Mouse (Mus musculus) stomach, embryonic 16.5 days (tissue): ENCODE data around the gene Shld2. TPM values are rescaled to one million over a fixed set of nuclear protein-coding genes. Genes with fewer than 3 reads are reported as not detected.

Source experiments
- ATAC-seq: fragments of 200-750 bp; cut with Nextera tagmentation; 2 replicates; pipeline ENCODE4 v1.8.0; 2017; ENCODE audit warnings: moderate number of reproducible peaks, moderate TSS enrichment; ENCODE audit not compliant: insufficient read depth, low FRiP score
- H3K27ac ChIP-seq: fragments of 300-500 bp; sonication (generic); 2 replicates; pipeline ENCODE4 v1.5.1; 2014; ENCODE audit warnings: low read length
- H3K27me3 ChIP-seq: fragments of 300-500 bp; sonication (generic); 2 replicates; pipeline ENCODE4 v1.6.1; 2014; ENCODE audit warnings: low read length, control low read depth, mixed read lengths; ENCODE audit not compliant: control insufficient read depth, insufficient read depth
- H3K36me3 ChIP-seq: fragments of 300-500 bp; sonication (generic); 2 replicates; pipeline ENCODE4 v1.6.1; 2014; ENCODE audit warnings: low read length; ENCODE audit not compliant: control insufficient read depth, insufficient read depth
- H3K4me1 ChIP-seq: fragments of 300-500 bp; sonication (generic); 2 replicates; pipeline ENCODE4 v1.6.1; 2014; ENCODE audit warnings: low read length, control low read depth, mixed read lengths; ENCODE audit not compliant: control insufficient read depth, insufficient read depth
- H3K4me2 ChIP-seq: fragments of 300-500 bp; sonication (generic); 2 replicates; pipeline ENCODE4 v1.6.1; 2014; ENCODE audit warnings: low read depth, low read length, mixed read lengths
- H3K4me3 ChIP-seq: fragments of 300-500 bp; sonication (generic); replicated peaks from 2 replicates; pipeline ENCODE4 v1.5.1; 2014; ENCODE audit warnings: mild to moderate bottlenecking, low read length
- H3K9ac ChIP-seq: fragments of 300-500 bp; sonication (generic); 2 replicates; pipeline ENCODE4 v1.6.1; 2014; ENCODE audit warnings: low read length
- H3K9me3 ChIP-seq: fragments of 300-500 bp; sonication (generic); replicated peaks from 2 replicates; pipeline ENCODE4 v1.6.1; 2016; ENCODE audit warnings: low read length, control low read depth; ENCODE audit not compliant: control insufficient read depth
- WGBS: fragments of 180-500 bp; shearing (Covaris S2); extraction: QIAGEN DNeasy Blood & Tissue Kit; methylation state at CpG from one replicate; pipeline ENCODE4 v1.1.7; 2014; 5-methylcytosine and 5-hydroxymethylcytosine counted together
- polyA plus RNA-seq: library from polyadenylated mRNA; unstranded; fragments of >200 nt; fragmentation: Nextera tagmentation; extraction: Ambion mirVana; gene quantifications from 2 replicates; pipeline ENCODE4 v1.2.1, GENCODE M21; 2015

The Shld2 gene
- polyA plus RNA-seq, 1 experiment from 2014 or later, result 6.1 TPM

GRCm38 (mm10) chr14:34225986-34226385 is 84.3 kb downstream of the Shld2 start:
- H3K4me1 ChIP-seq, result no peaks in the 10 kb centered on the region
- H3K27me3 ChIP-seq, result no peaks in the 10 kb centered on the region
- H3K4me3 ChIP-seq, result no peak overlapping the region
- no peak for ATAC-seq
- H3K36me3 ChIP-seq, result no peaks in the 10 kb centered on the region
- H3K27ac ChIP-seq, result no peak overlapping the region
- no peak overlapping the region for H3K9ac ChIP-seq
- WGBS, result 77% methylated on average over 9 of the region's 9 CpGs
- H3K9me3 ChIP-seq, result no peaks in the 10 kb centered on the region
- no peak overlapping the region for H3K4me2 ChIP-seq

- WGBS, result 57% methylated on average over 5 of the region's 5 CpGs
- H3K4me1 ChIP-seq, result peaks cover 6% of the 10 kb centered on the region; the same call in 1 of the 2 replicates
- H3K9ac ChIP-seq, result no peak overlapping the region
- ATAC-seq, result peak; percentile 66; the same call in 1 of the 2 replicates
- no peak overlapping the region for H3K27ac ChIP-seq
- no peak overlapping the region for H3K4me2 ChIP-seq
- peaks cover 20% of the 10 kb centered on the region for H3K27me3 ChIP-seq
- H3K9me3 ChIP-seq, result no peaks in the 10 kb centered on the region
- no peak overlapping the region for H3K4me3 ChIP-seq
- no peaks in the 10 kb centered on the region for H3K36me3 ChIP-seq
Observed at GRCm38 (mm10) chr14:34223362-34223898, 86.9 kb downstream of the Shld2 start.

- Histone ChIP-seq H3K36me3 (no peaks in the 10 kb centered on the region), H3K27me3 (peaks cover 20% of the 10 kb centered on the region), H3K4me1 (peaks cover 6% of the 10 kb centered on the region; the same call in 1 of the 2 replicates), H3K4me2 (no peak overlapping the region), H3K9me3 (no peaks in the 10 kb centered on the region), H3K9ac (no peak overlapping the region), H3K4me3 (no peak overlapping the region), H3K27ac (no peak overlapping the region)
- ATAC-seq, result no peak
- WGBS, result 66% methylated on average over 5 of the region's 5 CpGs
Observed at GRCm38 (mm10) chr14:34221416-34222077, 88.7 kb downstream of the Shld2 start.

- Histone ChIP-seq H3K27ac (no peak overlapping the region), H3K27me3 (peaks cover 20% of the 10 kb centered on the region), H3K9me3 (no peaks in the 10 kb centered on the region), H3K36me3 (no peaks in the 10 kb centered on the region), H3K4me3 (peak overlapping the region; percentile 32; the same call in 1 of the 2 replicates), H3K4me2 (no peak overlapping the region), H3K9ac (no peak overlapping the region), H3K4me1 (peaks cover 6% of the 10 kb centered on the region; the same call in 1 of the 2 replicates)
- ATAC-seq, result no peak
- WGBS, result 73% methylated on average over 5 of the region's 5 CpGs
Observed at GRCm38 (mm10) chr14:34220426-34220825, 89.9 kb downstream of the Shld2 start.

GRCm38 (mm10) chr14:34219786-34220198 is 90.5 kb downstream of the Shld2 start:
- WGBS, result 2% methylated on average over 29 of the region's 29 CpGs
- H3K4me2 ChIP-seq, result peak overlapping the region; percentile 52
- peaks cover 6% of the 10 kb centered on the region; the same call in 1 of the 2 replicates for H3K4me1 ChIP-seq
- H3K27ac ChIP-seq, result no peak overlapping the region
- peak overlapping the region; percentile 32 for H3K4me3 ChIP-seq
- peak; percentile 22; the same call in 1 of the 2 replicates for ATAC-seq
- peak overlapping the region; percentile 43; the same call in 1 of the 2 replicates for H3K9ac ChIP-seq
- H3K27me3 ChIP-seq, result peaks cover 20% of the 10 kb centered on the region
- H3K9me3 ChIP-seq, result no peaks in the 10 kb centered on the region
- no peaks in the 10 kb centered on the region for H3K36me3 ChIP-seq

GRCm38 (mm10) chr14:34219295-34219694 is 91.0 kb downstream of the Shld2 start, which contains the start of gene Syt15:
Gene Syt15, plus strand, starts transcription at chr14:34219595.
- Histone ChIP-seq H3K9ac (peak within 1 kb of the TSS; percentile 43; the same call in 1 of the 2 replicates), H3K4me2 (peak within 1 kb of the TSS; percentile 52), H3K9me3 (no peaks in the 10 kb centered on the region), H3K27me3 (peaks cover 20% of the 10 kb centered on the region), H3K4me1 (peaks cover 6% of the 10 kb centered on the region; the same call in 1 of the 2 replicates), H3K36me3 (no peaks in the 10 kb centered on the region), H3K4me3 (peak within 1 kb of the TSS; percentile 32), H3K27ac (no peak within 1 kb of the TSS)
- WGBS, result 55% methylated on average over 6 of the region's 6 CpGs
- ATAC-seq, result no peak

- no peak overlapping the region for H3K4me3 ChIP-seq
- H3K27me3 ChIP-seq, result peaks cover 19% of the 10 kb centered on the region
- 60% methylated on average over 6 of the region's 6 CpGs for WGBS
- H3K4me1 ChIP-seq, result peaks cover 6% of the 10 kb centered on the region; the same call in 1 of the 2 replicates
- no peak overlapping the region for H3K9ac ChIP-seq
- H3K4me2 ChIP-seq, result no peak overlapping the region
- H3K36me3 ChIP-seq, result no peaks in the 10 kb centered on the region
- 0 out of 2 replicates have a peak, but pooled peaks have one; percentile 75 for ATAC-seq
- no peak overlapping the region for H3K27ac ChIP-seq
- H3K9me3 ChIP-seq, result no peaks in the 10 kb centered on the region
Observed at GRCm38 (mm10) chr14:34215451-34216127, 94.7 kb downstream of the Shld2 start.

GRCm38 (mm10) chr14:34209942-34210341 is 100.4 kb downstream of the Shld2 start:
- H3K9ac ChIP-seq, result no peak overlapping the region
- H3K36me3 ChIP-seq, result no peaks in the 10 kb centered on the region
- no peak overlapping the region for H3K4me3 ChIP-seq
- WGBS, result 88% methylated on average over 4 of the region's 4 CpGs
- H3K4me2 ChIP-seq, result no peak overlapping the region
- no peaks in the 10 kb centered on the region for H3K4me1 ChIP-seq
- H3K27ac ChIP-seq, result no peak overlapping the region
- H3K27me3 ChIP-seq, result no peaks in the 10 kb centered on the region
- no peak for ATAC-seq
- H3K9me3 ChIP-seq, result no peaks in the 10 kb centered on the region

- Histone ChIP-seq H3K4me3 (no peak overlapping the region), H3K27ac (no peak overlapping the region), H3K4me2 (no peak overlapping the region), H3K4me1 (no peaks in the 10 kb centered on the region), H3K9me3 (no peaks in the 10 kb centered on the region), H3K27me3 (no peaks in the 10 kb centered on the region), H3K36me3 (no peaks in the 10 kb centered on the region), H3K9ac (no peak overlapping the region)
- 61% methylated on average over 4 of the region's 4 CpGs for WGBS
- no peak for ATAC-seq
Observed at GRCm38 (mm10) chr14:34209080-34209479, 101.2 kb downstream of the Shld2 start.
